Mouse (Mus musculus): ENCODE measurements around the gene Med9. TPM values are rescaled to one million over a fixed set of nuclear protein-coding genes. Genes with fewer than 3 reads are reported as not detected.
A peak's percentile ranks its signal among the peaks of the same experiment; 100 is the strongest.

The Med9 gene
- polyA plus RNA-seq, 1 experiment from 2014 or later = 36.1 TPM

DNA sequence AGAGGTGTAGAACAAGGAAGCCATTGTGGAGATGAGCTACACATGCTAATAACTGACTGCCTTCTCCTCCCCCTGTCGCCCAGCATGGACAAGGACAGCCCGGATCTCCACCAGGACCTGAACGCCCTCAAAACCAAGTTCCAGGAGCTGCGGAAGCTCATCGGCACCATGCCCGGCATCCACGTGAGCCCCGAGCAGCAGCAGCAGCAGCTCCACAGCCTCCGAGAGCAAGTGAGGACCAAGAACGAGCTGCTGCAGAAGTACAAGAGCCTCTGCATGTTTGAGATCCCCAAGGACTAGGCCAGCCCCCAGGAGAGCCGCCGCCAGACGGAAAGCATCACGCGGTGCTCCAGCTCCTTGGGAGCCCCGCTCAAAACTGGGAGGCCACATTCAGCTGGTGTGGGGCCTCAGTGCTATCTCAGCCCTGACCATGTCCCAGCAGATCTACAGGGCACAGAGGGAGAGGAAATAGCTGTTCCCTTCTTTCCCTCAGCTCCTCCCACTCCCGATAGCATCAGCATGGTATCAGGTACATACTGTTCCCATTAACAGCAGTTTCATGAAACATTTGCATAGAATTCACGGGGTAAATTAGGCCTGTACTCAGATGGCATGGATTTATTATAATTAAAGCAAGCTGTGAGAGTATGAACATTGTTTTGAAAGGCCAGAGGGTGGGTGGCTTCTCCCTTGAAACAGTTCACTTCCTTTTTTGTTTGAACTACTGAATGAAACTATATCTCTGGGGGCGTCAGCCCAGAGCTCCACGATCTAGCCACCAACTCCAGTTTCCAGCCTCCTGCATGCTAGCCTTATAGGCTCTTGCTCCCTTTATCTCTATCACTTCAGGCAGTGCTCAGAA, 12.7 kb downstream of the Med9 start:
- Histone ChIP-seq H3K27ac (no peak overlapping the region), H3K4me1 (replicated peaks; ENCODE audit: control insufficient read depth, insufficient read depth, low read length) (peaks cover 23% of the 10 kb centered on the region), H3K4me2 (replicated peaks) (no peak overlapping the region), H3K36me3 (replicated peaks; ENCODE audit: control insufficient read depth, insufficient read depth) (peaks cover 19% of the 10 kb centered on the region), H3K27me3 (ENCODE audit: control insufficient read depth, insufficient read depth, low read length) (peaks cover 29% of the 10 kb centered on the region), H3K9me3 (ENCODE audit: control insufficient read depth, low read length) (no peaks in the 10 kb centered on the region), H3K4me3 (replicated peaks; ENCODE audit: low read length) (no peak overlapping the region), H3K9ac (no peak overlapping the region)
- ATAC-seq (ENCODE audit: low FRiP score) (no peak), DNase-seq (ENCODE audit: low spot score) (no peak)
- 89% methylated on average over 20 of the region's 20 CpGs for WGBS

DNA sequence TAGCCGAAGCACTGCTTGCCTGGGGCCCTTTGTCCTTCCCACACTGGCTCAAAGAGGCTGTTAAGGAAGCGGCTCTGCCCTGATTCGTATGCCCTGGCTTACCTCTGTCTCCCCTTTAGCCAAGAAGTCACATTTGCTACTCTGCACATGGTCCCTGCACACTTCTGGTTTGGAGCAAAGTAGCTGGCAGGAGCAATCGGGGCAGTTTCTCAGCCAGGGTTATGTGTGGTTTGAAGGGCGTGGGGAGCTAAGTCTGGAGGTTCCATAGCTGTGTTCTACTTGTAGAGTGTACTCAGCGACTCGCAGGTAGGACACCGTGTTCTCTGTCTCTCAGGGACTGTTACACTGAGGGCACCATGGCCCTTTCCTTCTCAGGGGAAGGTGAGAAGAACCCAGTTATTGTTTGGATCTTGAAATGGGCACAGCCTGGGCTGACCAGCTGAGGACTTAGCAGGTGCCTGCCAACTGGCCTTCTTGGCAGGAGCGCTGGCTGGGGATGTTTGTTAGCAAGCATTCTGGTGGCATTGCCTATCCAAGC, 13.4 kb downstream of the Med9 start:
- 92% methylated on average over 9 of the region's 9 CpGs for WGBS
- peaks cover 23% of the 10 kb centered on the region for H3K4me1 ChIP-seq (replicated peaks; ENCODE audit: control insufficient read depth, insufficient read depth, low read length)
- no peak overlapping the region for H3K27ac ChIP-seq
- peaks cover 19% of the 10 kb centered on the region for H3K36me3 ChIP-seq (replicated peaks; ENCODE audit: control insufficient read depth, insufficient read depth)
- H3K4me3 ChIP-seq (replicated peaks; ENCODE audit: low read length) = no peak overlapping the region
- H3K9me3 ChIP-seq (ENCODE audit: control insufficient read depth, low read length) = no peaks in the 10 kb centered on the region
- no peak overlapping the region for H3K9ac ChIP-seq
- H3K4me2 ChIP-seq (replicated peaks) = no peak overlapping the region
- ATAC-seq (ENCODE audit: low FRiP score) (no peak), DNase-seq (ENCODE audit: low spot score) (no peak)
- H3K27me3 ChIP-seq (ENCODE audit: control insufficient read depth, insufficient read depth, low read length) = peaks cover 29% of the 10 kb centered on the region

DNA sequence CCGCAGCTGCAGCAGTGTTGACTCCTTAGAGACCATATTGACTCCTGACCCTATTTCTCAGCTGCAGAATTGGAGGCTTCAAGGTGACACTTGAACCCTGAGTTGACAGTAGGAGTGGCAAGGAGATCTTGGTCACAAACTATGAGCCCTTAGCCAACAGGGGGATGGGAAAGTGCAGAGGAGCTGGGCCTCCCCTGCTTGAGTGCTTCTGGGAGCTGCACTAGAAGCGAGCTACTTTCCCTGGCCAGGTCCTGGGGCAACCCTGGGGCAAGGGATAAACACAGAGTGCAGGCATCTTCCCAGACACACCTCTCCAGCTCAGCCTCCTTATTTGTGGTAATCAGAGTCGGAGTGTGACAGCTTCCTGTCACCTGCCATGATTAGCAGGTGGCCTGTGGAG, 14.6 kb downstream of the Med9 start:
- Histone ChIP-seq H3K4me2 (replicated peaks) (no peak overlapping the region), H3K4me3 (replicated peaks; ENCODE audit: low read length) (no peak overlapping the region), H3K4me1 (replicated peaks; ENCODE audit: control insufficient read depth, insufficient read depth, low read length) (peaks cover 23% of the 10 kb centered on the region), H3K27me3 (ENCODE audit: control insufficient read depth, insufficient read depth, low read length) (peaks cover 29% of the 10 kb centered on the region), H3K9ac (no peak overlapping the region), H3K9me3 (ENCODE audit: control insufficient read depth, low read length) (no peaks in the 10 kb centered on the region), H3K36me3 (replicated peaks; ENCODE audit: control insufficient read depth, insufficient read depth) (peaks cover 19% of the 10 kb centered on the region), H3K27ac (no peak overlapping the region)
- no peak for DNase-seq (ENCODE audit: low spot score)
- 71% methylated on average over 3 of the region's 3 CpGs for WGBS
- ATAC-seq (ENCODE audit: low FRiP score) = no peak

DNA sequence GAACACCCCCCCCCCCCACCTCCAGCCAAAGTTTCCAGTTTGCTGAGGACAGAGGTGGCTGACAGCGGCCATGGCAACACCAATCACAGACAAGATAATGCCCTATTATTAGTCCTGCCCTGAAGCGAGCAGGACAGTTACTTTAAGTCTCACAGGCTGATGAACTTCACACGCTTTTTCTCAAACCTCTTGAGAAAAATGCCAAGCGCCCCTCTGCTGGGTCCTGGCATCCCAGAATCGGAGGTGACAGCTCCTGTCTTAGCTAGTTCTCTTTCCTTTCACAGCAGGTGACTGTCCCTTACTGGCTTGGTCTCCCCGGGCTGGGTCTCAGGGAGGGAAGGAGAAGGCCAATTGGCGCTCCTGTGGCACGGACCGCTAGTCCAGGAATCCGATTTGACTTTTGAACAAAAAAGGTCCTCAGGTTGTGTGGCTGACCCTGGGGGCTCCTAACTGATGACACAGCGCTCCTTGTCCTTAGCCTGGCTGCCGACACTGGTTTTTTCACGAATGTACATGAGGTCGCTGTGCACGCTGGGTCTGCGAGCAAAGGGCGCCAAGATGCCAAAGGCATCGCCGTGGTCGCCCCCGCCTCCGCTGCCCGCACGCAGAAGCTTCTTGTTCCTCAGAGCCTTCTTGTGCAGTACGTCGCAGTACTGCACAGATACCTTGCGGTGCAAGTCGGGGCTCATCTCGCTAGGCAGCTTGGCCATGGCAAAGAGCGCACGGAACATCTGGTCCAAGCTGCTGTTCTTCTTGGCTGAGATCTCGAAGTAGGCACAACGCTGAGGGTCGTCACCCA, 15.6 kb downstream of the Med9 start:
- ATAC-seq (ENCODE audit: low FRiP score) (no peak), DNase-seq (ENCODE audit: low spot score) (peak; percentile 32)
- Histone ChIP-seq H3K9me3 (ENCODE audit: control insufficient read depth, low read length) (no peaks in the 10 kb centered on the region), H3K27ac (no peak overlapping the region), H3K9ac (peak overlapping the region; percentile 35), H3K27me3 (ENCODE audit: control insufficient read depth, insufficient read depth, low read length) (peaks cover 29% of the 10 kb centered on the region), H3K4me2 (replicated peaks) (peak overlapping the region; percentile 88), H3K4me3 (replicated peaks; ENCODE audit: low read length) (peak overlapping the region; percentile 38), H3K36me3 (replicated peaks; ENCODE audit: control insufficient read depth, insufficient read depth) (peaks cover 19% of the 10 kb centered on the region), H3K4me1 (replicated peaks; ENCODE audit: control insufficient read depth, insufficient read depth, low read length) (peaks cover 23% of the 10 kb centered on the region)
- 7% methylated on average over 34 of the region's 34 CpGs for WGBS

DNA sequence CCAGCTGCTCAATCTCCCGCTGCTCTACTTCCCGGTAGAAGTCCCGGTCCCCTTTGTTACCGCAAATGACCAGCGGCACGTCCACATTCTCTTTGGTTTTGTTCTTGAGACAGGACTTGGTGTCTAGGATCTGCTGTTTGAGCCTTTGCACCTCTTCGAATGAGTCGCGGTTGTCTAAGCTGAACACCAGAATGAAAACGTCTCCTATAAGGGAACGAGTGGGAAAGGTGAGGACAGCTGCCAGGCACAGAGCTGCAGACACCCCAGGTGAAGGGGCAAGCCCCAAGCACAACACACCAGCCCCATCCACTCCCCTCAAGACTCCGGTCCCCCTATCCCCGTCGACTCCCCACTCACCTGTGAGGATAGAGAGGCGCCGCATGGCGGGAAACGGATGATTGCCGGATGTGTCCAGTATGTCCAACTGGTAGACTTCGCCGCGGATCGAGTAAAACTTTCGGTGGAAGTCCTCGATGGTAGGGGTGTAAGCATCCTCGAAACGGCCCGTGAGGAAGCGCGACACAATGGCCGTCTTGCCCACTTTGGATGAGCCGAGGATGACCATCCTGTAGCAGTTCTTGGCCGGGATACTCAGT, 16.3 kb downstream of the Med9 start:
- H3K9me3 ChIP-seq (ENCODE audit: control insufficient read depth, low read length) = no peaks in the 10 kb centered on the region
- peak overlapping the region; percentile 38 for H3K4me3 ChIP-seq (replicated peaks; ENCODE audit: low read length)
- peaks cover 29% of the 10 kb centered on the region for H3K27me3 ChIP-seq (ENCODE audit: control insufficient read depth, insufficient read depth, low read length)
- ATAC-seq (ENCODE audit: low FRiP score) = no peak
- peaks cover 23% of the 10 kb centered on the region for H3K4me1 ChIP-seq (replicated peaks; ENCODE audit: control insufficient read depth, insufficient read depth, low read length)
- H3K27ac ChIP-seq = no peak overlapping the region
- H3K36me3 ChIP-seq (replicated peaks; ENCODE audit: control insufficient read depth, insufficient read depth) = peaks cover 19% of the 10 kb centered on the region
- H3K9ac ChIP-seq = peak overlapping the region; percentile 43
- peak overlapping the region; percentile 88 for H3K4me2 ChIP-seq (replicated peaks)
- peak; percentile 32 for DNase-seq (ENCODE audit: low spot score)
- WGBS = 2% methylated on average over 33 of the region's 33 CpGs

DNA sequence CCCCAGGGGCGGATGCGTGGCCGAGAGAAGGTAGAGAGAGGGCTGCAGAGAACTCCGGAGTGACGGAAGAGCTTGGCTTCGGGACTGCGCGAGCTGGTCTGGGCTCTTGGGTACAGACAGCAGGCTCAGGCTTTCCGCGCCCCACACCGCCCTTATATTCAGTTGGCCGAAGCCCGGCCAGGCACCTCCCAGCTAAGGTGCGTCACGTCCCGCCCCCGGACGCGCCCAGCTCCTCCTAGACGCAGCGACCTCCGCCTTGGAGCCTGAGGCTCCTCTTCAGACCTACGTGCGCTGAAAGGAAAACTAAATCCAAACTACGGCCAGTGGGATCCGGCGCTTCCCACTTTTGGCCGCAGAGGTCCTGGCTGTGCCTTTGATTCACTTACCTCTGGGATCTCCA, 16.8 kb downstream of the Med9 start, which contains the start of gene Rasd1:
Rasd1 (minus strand) TSS at position 127 of the 400 bp plus-strand sequence.
- Histone ChIP-seq H3K4me2 (replicated peaks) (peak within 1 kb of the TSS; percentile 88), H3K27ac (no peak within 1 kb of the TSS), H3K9ac (peak within 1 kb of the TSS; percentile 43), H3K27me3 (ENCODE audit: control insufficient read depth, insufficient read depth, low read length) (peaks cover 29% of the 10 kb centered on the region), H3K4me1 (replicated peaks; ENCODE audit: control insufficient read depth, insufficient read depth, low read length) (peaks cover 23% of the 10 kb centered on the region), H3K9me3 (ENCODE audit: control insufficient read depth, low read length) (no peaks in the 10 kb centered on the region), H3K36me3 (replicated peaks; ENCODE audit: control insufficient read depth, insufficient read depth) (peaks cover 19% of the 10 kb centered on the region), H3K4me3 (replicated peaks; ENCODE audit: low read length) (peak within 1 kb of the TSS; percentile 38)
- under 1% methylated on average over 28 of the region's 28 CpGs for WGBS
- DNase-seq (ENCODE audit: low spot score) (peak; percentile 31), ATAC-seq (ENCODE audit: low FRiP score) (peak; percentile 64; the same call in 1 of the 2 replicates)

DNA sequence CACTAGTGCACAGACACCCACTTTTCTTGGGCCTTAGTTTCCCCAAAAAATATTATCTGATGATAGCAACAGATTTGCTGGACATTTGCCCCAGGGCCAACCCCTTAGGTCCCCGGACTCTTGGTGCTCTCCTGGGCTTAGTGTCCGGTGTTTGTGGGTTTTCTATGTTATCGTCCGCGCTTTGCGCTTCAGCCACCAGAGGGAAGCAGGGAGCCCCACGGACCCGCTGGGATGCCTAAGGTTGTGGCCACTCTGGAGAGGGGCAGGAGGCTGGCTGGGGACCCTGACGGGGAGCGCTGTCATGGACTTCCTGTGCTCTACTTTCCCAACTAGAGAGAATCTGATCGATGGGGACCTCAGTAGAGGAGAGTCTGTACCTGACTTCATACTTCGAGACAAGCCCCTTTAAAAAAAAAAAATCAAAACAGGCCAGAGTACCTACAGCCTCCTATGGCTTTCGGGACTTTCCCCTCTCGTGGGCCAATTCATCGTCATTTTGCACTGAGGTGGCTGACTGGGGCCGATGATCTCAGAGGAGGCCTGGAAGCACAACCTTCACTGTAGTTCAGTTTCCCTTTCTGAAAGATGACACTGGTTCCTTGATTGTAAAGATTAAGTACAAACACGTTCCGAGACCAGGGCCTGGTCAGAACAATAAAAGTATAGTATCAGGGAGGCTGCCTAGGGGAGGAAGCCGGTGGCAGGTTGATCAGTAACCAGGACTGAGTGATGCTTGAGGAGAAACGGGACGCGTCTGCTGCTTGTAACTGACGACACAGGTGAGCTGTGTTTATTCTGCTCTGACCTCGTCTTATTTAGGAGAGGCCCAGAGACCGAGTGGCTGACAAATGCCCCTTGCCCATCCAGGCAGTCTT, 17.5 kb downstream of the Med9 start:
- Histone ChIP-seq H3K9me3 (ENCODE audit: control insufficient read depth, low read length) (no peaks in the 10 kb centered on the region), H3K27me3 (ENCODE audit: control insufficient read depth, insufficient read depth, low read length) (peaks cover 29% of the 10 kb centered on the region), H3K27ac (no peak overlapping the region), H3K4me2 (replicated peaks) (peak overlapping the region; percentile 88), H3K36me3 (replicated peaks; ENCODE audit: control insufficient read depth, insufficient read depth) (peaks cover 18% of the 10 kb centered on the region), H3K9ac (peak overlapping the region; percentile 43; the same call in 1 of the 2 replicates), H3K4me3 (replicated peaks; ENCODE audit: low read length) (peak overlapping the region; percentile 38), H3K4me1 (replicated peaks; ENCODE audit: control insufficient read depth, insufficient read depth, low read length) (peaks cover 23% of the 10 kb centered on the region)
- DNase-seq (ENCODE audit: low spot score) (peak; percentile 79), ATAC-seq (ENCODE audit: low FRiP score) (peak; percentile 54; the same call in 1 of the 2 replicates)
- 26% methylated on average over 25 of the region's 25 CpGs for WGBS

DNA sequence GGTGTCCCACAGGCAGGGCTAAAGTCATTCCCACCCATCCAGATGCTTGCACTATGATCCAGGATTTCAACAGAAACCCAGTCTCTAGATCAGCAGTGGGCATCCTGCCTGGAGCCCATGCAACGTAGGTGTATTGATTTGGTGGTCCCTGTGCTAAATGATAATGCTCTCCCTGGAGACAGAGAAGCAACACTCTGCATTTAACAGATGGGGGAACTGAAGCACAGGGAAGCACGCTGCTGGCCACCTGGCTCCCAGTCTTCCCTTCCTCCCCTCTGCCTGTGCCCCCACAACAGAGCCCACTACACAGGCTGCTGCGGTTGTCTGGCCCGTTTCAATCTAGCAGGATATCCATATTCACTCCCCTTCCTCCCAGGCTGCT, 18.1 kb downstream of the Med9 start:
- no peak for DNase-seq (ENCODE audit: low spot score)
- no peak overlapping the region for H3K9ac ChIP-seq

More for the DNA sequence above, 18.1 kb downstream of the Med9 start:
- peaks cover 29% of the 10 kb centered on the region for H3K27me3 ChIP-seq (ENCODE audit: control insufficient read depth, insufficient read depth, low read length)
- peaks cover 23% of the 10 kb centered on the region for H3K4me1 ChIP-seq (replicated peaks; ENCODE audit: control insufficient read depth, insufficient read depth, low read length)
- H3K4me3 ChIP-seq (replicated peaks; ENCODE audit: low read length) = no peak overlapping the region
- H3K4me2 ChIP-seq (replicated peaks) = no peak overlapping the region
- 52% methylated on average over 4 of the region's 4 CpGs for WGBS
- no peak for ATAC-seq (ENCODE audit: low FRiP score)
- no peak overlapping the region for H3K27ac ChIP-seq
- peaks cover 12% of the 10 kb centered on the region for H3K36me3 ChIP-seq (replicated peaks; ENCODE audit: control insufficient read depth, insufficient read depth)
- no peaks in the 10 kb centered on the region for H3K9me3 ChIP-seq (ENCODE audit: control insufficient read depth, low read length)

All from hindbrain, embryonic 14.5 days (tissue).